Mouse (Mus musculus): Measurements from ENCODE around the gene Ggt7. TPM values are rescaled to one million over a fixed set of nuclear protein-coding genes. Genes with fewer than 3 reads are reported as not detected.

The Ggt7 gene
- total RNA-seq, 2 experiments from 2014 or later = 115 to 122 TPM

Other genes starting within 250 kb of the Ggt7 start
- 100 to 1,000 TPM; 346 to 373 TPM for gene Map1lc3a, start 241.9 kb downstream of the Ggt7 start, total RNA-seq (2021)
- 10 to 100 TPM; 29.1 to 29.5 TPM for gene Pigu, start 160.8 kb downstream of the Ggt7 start, total RNA-seq (2021)
- 100 to 1,000 TPM; 175 to 194 TPM for gene Trp53inp2, start 137.2 kb downstream of the Ggt7 start, total RNA-seq (2021)
- 10 to 100 TPM; 65.1 to 65.8 TPM for gene Ncoa6, start 44.3 kb downstream of the Ggt7 start, total RNA-seq (2021)
- gene Acss2, start 289 bp downstream of the Ggt7 start, total RNA-seq (2021) = 10 to 100 TPM; 56.4 to 60.5 TPM
- 10 to 100 TPM; 12.9 to 14.4 TPM for gene Gss, start 74.6 kb upstream of the Ggt7 start, total RNA-seq (2021)
- 1 to 10 TPM; 3.8 to 5.3 TPM for gene Myh7b, start 93.0 kb upstream of the Ggt7 start, total RNA-seq (2021)
- 100 to 1,000 TPM; 146 to 147 TPM for gene Trpc4ap, start 174.1 kb upstream of the Ggt7 start, total RNA-seq (2021)
- 10 to 100 TPM; 16.9 to 19.2 TPM for gene Edem2, start 211.2 kb upstream of the Ggt7 start, total RNA-seq (2021)
- not detected for gene Gm17581, start 217.6 kb upstream of the Ggt7 start, total RNA-seq (2021)
- gene Procr, start 232.9 kb upstream of the Ggt7 start, total RNA-seq (2021) = 1 to 10 TPM in 1 of 2 experiments, under 1 TPM in 1; 0.96 to 1.3 TPM

Measured in left cerebral cortex, postnatal 25 days (tissue).